Mouse (Mus musculus): ENCODE results near the gene Atp2c1.

Gene Atp2c1

GRCm38 (mm10) chr9:105527219-105527618, at the start of gene Atp2c1:
TSS of gene Atp2c1 (minus strand) at chr9:105527319.
- DNase-seq (ENCODE audit: low read depth, low spot score), result no peak

- DNase-seq (ENCODE audit: low read depth, low spot score), result no peak
These were observed 30.3 kb upstream of the Atp2c1 start for GRCm38 (mm10) chr9:105557452-105557851.

GRCm38 (mm10) chr9:105556141-105556735, 29.1 kb upstream of the Atp2c1 start:
- no peak for DNase-seq (ENCODE audit: low read depth, low spot score)

- no peak for DNase-seq (ENCODE audit: low read depth, low spot score)
These were observed 27.3 kb upstream of the Atp2c1 start for GRCm38 (mm10) chr9:105554439-105554807.

- peak; percentile 55 for DNase-seq (ENCODE audit: low read depth, low spot score)
These were observed 26.7 kb upstream of the Atp2c1 start for GRCm38 (mm10) chr9:105553629-105554438.

- DNase-seq (ENCODE audit: low read depth, low spot score), result no peak
These were observed 24.3 kb upstream of the Atp2c1 start for GRCm38 (mm10) chr9:105551407-105551806.

GRCm38 (mm10) chr9:105549096-105549495, 22.0 kb upstream of the Atp2c1 start:
- no peak for DNase-seq (ENCODE audit: low read depth, low spot score)

GRCm38 (mm10) chr9:105544013-105544750, 17.1 kb upstream of the Atp2c1 start:
- DNase-seq (ENCODE audit: low read depth, low spot score), result peak; percentile 39

GRCm38 (mm10) chr9:105537473-105537872, 10.4 kb upstream of the Atp2c1 start:
- no peak for DNase-seq (ENCODE audit: low read depth, low spot score)

- no peak for DNase-seq (ENCODE audit: low read depth, low spot score)
These were observed 9.8 kb upstream of the Atp2c1 start for GRCm38 (mm10) chr9:105536877-105537276.

GRCm38 (mm10) chr9:105525355-105525754, 1.8 kb downstream of the Atp2c1 start:
- peak; percentile 18 for DNase-seq (ENCODE audit: low read depth, low spot score)

- DNase-seq (ENCODE audit: low read depth, low spot score), result no peak
These were observed 4.1 kb downstream of the Atp2c1 start for GRCm38 (mm10) chr9:105523038-105523437.

GRCm38 (mm10) chr9:105522063-105522462, 5.1 kb downstream of the Atp2c1 start:
- DNase-seq (ENCODE audit: low read depth, low spot score), result no peak

- DNase-seq (ENCODE audit: low read depth, low spot score), result peak; percentile 19
These were observed 6.2 kb downstream of the Atp2c1 start for GRCm38 (mm10) chr9:105520776-105521552.

- DNase-seq (ENCODE audit: low read depth, low spot score), result no peak
These were observed 7.7 kb downstream of the Atp2c1 start for GRCm38 (mm10) chr9:105519278-105519883.

- DNase-seq (ENCODE audit: low read depth, low spot score), result no peak
These were observed 23.4 kb downstream of the Atp2c1 start for GRCm38 (mm10) chr9:105503690-105504089.

GRCm38 (mm10) chr9:105502389-105502788, 24.7 kb downstream of the Atp2c1 start:
- DNase-seq (ENCODE audit: low read depth, low spot score), result no peak

GRCm38 (mm10) chr9:105495316-105496174, 31.6 kb downstream of the Atp2c1 start:
- DNase-seq (ENCODE audit: low read depth, low spot score), result peak; percentile 81

GRCm38 (mm10) chr9:105494553-105495315, 32.4 kb downstream of the Atp2c1 start:
- peak; percentile 96 for DNase-seq (ENCODE audit: low read depth, low spot score)
